Mouse (Mus musculus) thymus, postnatal 25 days (tissue): ENCODE data around the gene Fam170b.

Source experiments
- DNase-seq: peaks from one replicate; pipeline ENCODE4 v3.0.0; 2022

The Fam170b gene

DNA sequence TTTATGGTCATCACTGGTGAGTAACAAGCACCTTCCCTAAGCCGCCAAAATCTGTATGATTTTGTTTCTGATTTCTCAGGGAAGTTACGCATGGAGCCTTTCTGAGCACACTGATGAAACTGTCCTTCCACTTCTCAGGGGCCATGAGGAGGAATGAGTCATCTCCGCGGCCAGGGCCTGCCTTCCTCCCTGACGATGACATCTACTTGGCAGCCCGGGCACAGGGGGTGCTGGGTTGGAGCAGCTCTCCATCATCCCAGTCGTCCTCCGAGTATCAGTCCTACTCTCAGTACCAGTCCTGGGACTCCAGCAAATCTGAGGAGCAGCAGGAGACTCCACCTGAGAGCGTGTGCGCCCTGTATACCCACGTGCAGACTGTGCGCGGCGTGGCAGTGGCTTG lies 1.4 kb downstream of the Fam170b start:
- DNase-seq, result no peak

DNA sequence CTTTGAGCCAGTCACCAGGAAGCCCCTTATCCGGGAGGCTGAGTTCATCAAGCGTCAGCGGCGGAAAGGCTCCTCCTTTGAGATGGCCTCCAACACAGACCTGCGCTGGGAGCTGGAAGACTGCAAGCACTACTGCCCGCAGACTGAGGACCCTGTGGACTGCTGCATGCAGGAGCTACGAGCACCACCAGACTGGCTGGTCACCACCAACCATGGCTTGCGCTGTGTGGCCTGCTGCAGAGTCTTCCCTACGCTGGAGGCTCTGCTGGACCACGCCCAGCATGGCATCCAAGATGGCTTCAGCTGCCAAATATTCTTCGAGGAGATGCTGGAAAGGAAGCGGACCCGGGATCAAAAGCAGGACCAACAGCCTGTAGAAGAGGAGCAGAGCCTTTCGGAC lies 1.8 kb downstream of the Fam170b start:
- no peak for DNase-seq

DNA sequence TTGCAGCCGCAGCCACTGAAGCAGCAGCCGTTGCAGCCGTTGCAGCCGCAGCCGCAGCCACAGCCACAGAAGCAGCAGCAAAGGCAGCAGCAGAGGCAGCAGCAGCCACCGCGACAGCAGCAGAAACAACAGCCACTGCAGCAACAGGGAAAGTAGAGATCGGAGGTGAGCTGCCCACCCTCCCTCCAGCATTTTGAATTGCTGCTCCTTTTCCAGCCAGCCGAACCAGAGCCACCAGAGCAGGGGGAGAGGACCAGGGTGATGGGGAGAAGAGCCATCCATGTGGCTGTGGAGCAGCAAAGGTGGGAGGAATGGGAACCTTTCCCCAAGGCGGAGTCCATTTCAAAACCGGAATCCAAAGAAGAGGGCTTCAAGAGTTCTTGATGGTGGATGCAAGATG lies 2.4 kb downstream of the Fam170b start:
- DNase-seq, result no peak

GRCm38 (mm10) chr14:32842052-32842451 lies 8.3 kb downstream of the Fam170b start:
- no peak for DNase-seq

DNA sequence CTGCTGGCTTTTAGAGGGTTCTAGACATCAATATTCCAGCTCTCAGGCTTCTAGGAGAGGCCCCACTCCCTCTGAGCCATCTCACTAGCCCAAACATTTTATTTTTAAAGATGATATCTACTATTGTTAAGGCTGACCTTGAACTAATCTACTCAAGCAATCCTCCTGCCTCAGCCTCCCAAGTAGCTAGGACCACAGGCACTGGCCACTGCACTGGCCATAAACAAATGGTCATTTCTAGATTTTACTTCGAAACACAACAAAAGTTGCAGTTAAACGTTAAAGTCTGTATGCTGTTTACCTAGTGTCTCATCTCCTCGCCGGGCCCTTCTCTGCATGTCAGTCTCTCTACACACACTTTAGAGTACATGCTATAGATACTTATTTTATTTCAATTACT lies 20.3 kb downstream of the Fam170b start:
- no peak for DNase-seq

DNA sequence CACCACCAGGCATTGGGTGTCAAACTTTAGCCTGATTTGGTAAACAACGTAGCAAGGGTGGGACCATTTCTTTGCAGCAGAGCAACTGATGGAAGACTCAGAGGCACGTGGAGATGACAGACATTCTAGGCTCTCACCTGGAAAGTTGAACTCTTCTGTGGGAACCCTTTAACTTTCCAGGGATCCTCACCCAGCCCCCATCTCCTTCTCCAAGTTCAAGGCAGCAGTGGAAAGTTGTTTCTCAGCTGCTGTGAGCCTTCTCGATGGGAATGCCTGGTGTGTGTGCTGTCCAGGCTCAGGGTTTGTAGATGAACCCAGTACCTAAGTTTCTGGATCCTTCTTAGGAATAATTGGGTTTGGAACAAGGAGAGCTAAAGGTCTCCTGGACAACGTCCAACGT lies 22.5 kb downstream of the Fam170b start:
- DNase-seq, result no peak

- no peak for DNase-seq
Observed at GRCm38 (mm10) chr14:32856681-32857328, 23.0 kb downstream of the Fam170b start, which contains the start of gene Vstm4. TSS of gene Vstm4 (plus strand) at chr14:32856756.

GRCm38 (mm10) chr14:32858361-32858760 lies 24.6 kb downstream of the Fam170b start:
- DNase-seq, result no peak

GRCm38 (mm10) chr14:32858941-32859510 lies 25.3 kb downstream of the Fam170b start:
- no peak for DNase-seq

DNA sequence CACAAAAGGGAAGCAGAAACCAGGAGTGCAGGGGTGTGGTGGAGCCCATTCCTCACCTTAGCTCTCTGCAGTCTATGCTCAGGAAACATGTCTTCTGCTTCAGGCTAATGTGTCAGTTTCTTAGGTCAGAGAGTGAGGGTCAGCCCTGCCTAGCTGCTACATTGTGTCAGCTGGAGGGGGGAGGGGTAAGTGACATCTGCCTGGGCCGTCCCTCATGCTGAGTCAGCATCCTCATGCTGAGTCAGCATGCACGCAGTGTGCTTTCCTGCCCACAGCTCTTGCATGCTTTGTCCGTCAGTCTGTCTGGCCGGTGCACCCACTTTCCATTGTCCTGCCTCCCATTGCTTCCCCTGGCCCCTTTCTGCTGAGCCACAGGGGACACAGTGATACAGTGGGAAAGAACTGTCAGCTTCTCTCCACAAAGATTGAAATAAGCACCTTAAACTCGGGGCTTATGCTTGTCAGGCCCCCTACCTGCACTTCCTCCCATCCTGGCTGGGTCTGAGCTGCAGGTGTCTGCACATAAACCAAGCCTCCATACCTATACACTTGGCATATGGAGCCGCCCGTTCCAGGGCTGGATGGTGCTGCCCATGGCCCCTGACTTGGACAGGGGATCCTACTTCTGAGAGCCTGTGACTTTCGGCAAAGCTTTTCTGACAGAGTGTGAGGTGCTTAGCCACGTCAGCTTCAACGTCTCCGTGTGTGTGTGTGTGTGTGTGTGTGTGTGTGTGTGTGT lies 26.2 kb downstream of the Fam170b start:
- DNase-seq, result no peak

- DNase-seq, result no peak
Observed at GRCm38 (mm10) chr14:32861149-32861581, 27.4 kb downstream of the Fam170b start.

DNA sequence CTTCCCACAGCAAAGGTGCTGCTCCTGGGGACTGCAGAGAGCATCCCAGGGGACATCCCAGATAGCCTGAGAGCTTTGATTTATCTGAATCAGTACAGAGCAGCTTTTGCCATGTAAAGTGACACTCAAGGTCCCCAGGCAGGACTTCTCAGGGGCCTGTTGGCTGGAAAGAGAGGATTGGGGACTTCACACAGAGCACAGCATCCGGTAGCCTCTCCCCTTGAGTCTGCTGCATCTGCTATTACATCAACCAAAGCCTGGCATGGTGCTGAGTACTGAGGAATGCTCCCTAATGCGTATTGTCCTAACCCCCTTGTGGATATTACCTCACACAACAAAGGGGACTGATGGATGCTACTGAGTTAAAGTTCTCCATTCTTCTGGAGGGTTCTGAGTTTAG lies 27.9 kb downstream of the Fam170b start:
- DNase-seq, result no peak

GRCm38 (mm10) chr14:32865331-32865730 lies 31.6 kb downstream of the Fam170b start:
- DNase-seq, result no peak

GRCm38 (mm10) chr14:32871963-32872362 lies 38.2 kb downstream of the Fam170b start:
- no peak for DNase-seq

GRCm38 (mm10) chr14:32877549-32877948 lies 43.8 kb downstream of the Fam170b start:
- DNase-seq, result no peak

GRCm38 (mm10) chr14:32880332-32880731 lies 46.6 kb downstream of the Fam170b start:
- DNase-seq, result no peak

DNA sequence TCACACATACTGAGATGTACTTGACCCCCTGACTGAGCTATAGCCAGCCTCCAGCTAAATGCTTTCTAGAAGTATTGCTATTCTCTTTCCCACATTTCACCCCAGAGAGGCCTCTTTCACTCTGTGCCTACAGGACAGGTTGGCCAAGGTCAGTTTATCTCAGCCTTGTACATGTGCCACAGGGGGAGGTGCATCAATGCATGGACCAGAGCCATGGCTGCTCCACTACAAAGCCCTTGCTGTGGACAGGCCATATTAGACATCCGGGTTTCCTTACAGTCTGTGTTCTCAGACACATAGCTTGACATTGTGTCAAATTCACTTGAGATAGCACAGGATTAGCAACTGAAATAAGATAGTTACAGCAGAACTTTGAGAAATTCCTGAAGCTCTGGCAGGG lies 47.9 kb downstream of the Fam170b start:
- DNase-seq, result no peak
